Mouse (Mus musculus): ENCODE data around the gene Cdkl1. TPM values are rescaled to one million over a fixed set of nuclear protein-coding genes. Genes with fewer than 3 reads are reported as not detected.

Cdkl1 gene
- total and polyA plus RNA-seq, 3 experiments: 0.31 TPM; not detected in 2

DNA sequence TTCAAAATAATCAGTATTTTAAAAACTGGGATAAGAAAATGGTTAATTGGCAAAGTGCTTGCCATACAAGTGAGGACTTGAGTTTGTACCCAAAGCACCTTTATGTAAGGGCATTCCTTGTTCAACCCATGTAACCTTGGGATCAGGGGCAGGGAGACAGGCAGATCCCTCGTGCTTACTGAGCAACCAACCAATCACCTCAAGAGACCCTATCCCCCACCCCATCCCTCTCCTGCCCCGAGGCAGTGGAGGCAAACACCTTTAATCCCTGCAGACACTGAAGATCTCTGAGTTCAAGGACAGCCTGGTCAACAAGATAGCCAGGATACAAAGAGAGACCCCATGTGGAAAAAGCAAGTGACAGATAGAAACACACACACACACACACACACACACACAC is 67.7 kb downstream of the Cdkl1 start:
- no peak for TF ChIP-seq ZNF384 (IDR thresholded peaks at IDR 0.05; ENCODE audit: low read depth, low read length)
- TF ChIP-seq CHD1 (IDR thresholded peaks at IDR 0.05; ENCODE audit: low read depth, low read length): no peak
- no peak for TF ChIP-seq EP300 (IDR thresholded peaks at IDR 0.05; ENCODE audit: low read length)
- TF ChIP-seq NELFE (IDR thresholded peaks at IDR 0.05; ENCODE audit: low read depth, low read length): no peak
- no peak for TF ChIP-seq CHD2 (IDR thresholded peaks at IDR 0.05; ENCODE audit: low read length)
- no peak for TF ChIP-seq USF1 (IDR thresholded peaks at IDR 0.05; ENCODE audit: low read depth, low read length)
- no peak for TF ChIP-seq MAFK (IDR thresholded peaks at IDR 0.05; ENCODE audit: insufficient replicate concordance, low read length)
- no peak for TF ChIP-seq RCOR1 (conservative IDR thresholded peaks at IDR 0.05; ENCODE audit: low read depth, low read length)
- TF ChIP-seq NRF1 (IDR thresholded peaks at IDR 0.05; ENCODE audit: low read depth, low read length): no peak
- TF ChIP-seq TCF12 (IDR thresholded peaks at IDR 0.05; ENCODE audit: low read depth, low read length): no peak
- no peak for TF ChIP-seq BHLHE40 (IDR thresholded peaks at IDR 0.05; ENCODE audit: low read depth, low read length)
- TF ChIP-seq MYC (IDR thresholded peaks at IDR 0.05; ENCODE audit: low read depth, low read length): no peak
- no peak for TF ChIP-seq UBTF (IDR thresholded peaks at IDR 0.05; ENCODE audit: low read depth, low read length)
- no peak for TF ChIP-seq ZC3H11A (IDR thresholded peaks at IDR 0.05; ENCODE audit: low read depth, low read length)
- TF ChIP-seq SMC3 (IDR thresholded peaks at IDR 0.05; ENCODE audit: low read depth, low read length): no peak
- TF ChIP-seq ELF1 (IDR thresholded peaks at IDR 0.05; ENCODE audit: low read depth, low read length): no peak
- no peak for TF ChIP-seq USF2 (conservative IDR thresholded peaks at IDR 0.05; ENCODE audit: low read depth, low read length)
- H3K36me3 ChIP-seq (replicated peaks in 1 of 2; ENCODE audit: control insufficient read depth in 1 of 2, insufficient read depth in 1 of 2, low read length in 1 of 2): peaks cover 11 to 29% of the 10 kb centered on the region in 2 experiments
- DNase-seq (ENCODE audit: extremely low read depth): no peak
- no peaks in the 10 kb centered on the region; the same call in 1 of the 2 replicates for H3K79me2 ChIP-seq (replicated peaks; ENCODE audit: control insufficient read depth, extremely low read depth, insufficient read depth, poor library complexity, severe bottlenecking)
- no peaks in the 10 kb centered on the region for H3K27me3 ChIP-seq (replicated peaks)
- peaks cover 5% of the 10 kb centered on the region for H3K9me3 ChIP-seq (replicated peaks; ENCODE audit: low read length)
- peak overlapping the region in 1 of 3 experiments; percentile 82 for H3K4me3 ChIP-seq (replicated peaks in 1 of 3; ENCODE audit: low read depth in 2 of 3, low read length in 2 of 3, poor library complexity in 1 of 3)
- H3K4me1 ChIP-seq (ENCODE audit: control insufficient read depth in 1 of 2, insufficient read depth in 2 of 2): peaks cover 5 to 18% of the 10 kb centered on the region in 2 experiments; a peak in 3 of 4 replicates
- H3K27ac ChIP-seq (ENCODE audit: insufficient read depth, low read depth): no peak overlapping the region
- peak overlapping the region; percentile 85 for H3K4me2 ChIP-seq (ENCODE audit: insufficient read depth, low read depth, poor library complexity, severe bottlenecking)
- dilution Hi-C loops (cut with MboI; ENCODE audit: extremely low pct_ligation_motif_present, extremely low pct_unique_long_range_greater_than_20kb, low sequenced_read_pairs) (no loop called here), in situ Hi-C loops (cut with MboI; ENCODE audit: low pct_ligation_motif_present, low pct_unique_long_range_greater_than_20kb, low sequenced_read_pairs) (no loop called here)
- 0 out of 2 replicates have a peak overlapping the region, but pooled peaks have one; percentile 45 for H3K9ac ChIP-seq (ENCODE audit: insufficient read depth, low read depth)

DNA sequence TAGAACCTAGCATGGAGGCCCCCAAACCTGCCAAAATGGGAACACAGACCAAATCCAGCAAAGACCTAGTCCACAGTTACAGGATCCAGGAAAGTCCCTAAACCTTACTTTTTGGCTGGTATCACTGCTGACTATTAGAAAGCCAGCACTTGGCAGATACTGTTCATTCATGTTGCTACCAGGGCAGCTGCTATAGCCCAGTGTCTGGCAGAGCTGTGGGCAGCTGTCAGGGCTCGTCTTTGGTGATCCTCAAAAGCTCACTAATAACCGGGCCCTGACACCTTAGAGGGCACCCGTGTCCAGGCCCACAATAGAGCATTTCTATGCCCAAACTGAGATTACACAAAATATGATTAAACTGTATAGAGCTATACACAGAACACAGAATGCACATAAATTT is 68.2 kb downstream of the Cdkl1 start:
- in situ Hi-C loops (cut with MboI; ENCODE audit: low pct_ligation_motif_present, low pct_unique_long_range_greater_than_20kb, low sequenced_read_pairs): no loop called here
- Histone ChIP-seq H3K4me3 (replicated peaks in 1 of 3; ENCODE audit: low read depth in 2 of 3, low read length in 2 of 3, poor library complexity in 1 of 3) (no peak overlapping the region), H3K9ac (ENCODE audit: insufficient read depth, low read depth) (no peak overlapping the region), H3K27ac (ENCODE audit: insufficient read depth, low read depth) (no peak overlapping the region), H3K4me1 (ENCODE audit: control insufficient read depth in 1 of 2, insufficient read depth in 2 of 2) (peaks cover 5 to 18% of the 10 kb centered on the region in 2 experiments; a peak in 3 of 4 replicates), H3K9me3 (replicated peaks; ENCODE audit: low read length) (peaks cover 5% of the 10 kb centered on the region), H3K79me2 (replicated peaks; ENCODE audit: control insufficient read depth, extremely low read depth, insufficient read depth, poor library complexity, severe bottlenecking) (no peaks in the 10 kb centered on the region; the same call in 1 of the 2 replicates), H3K4me2 (ENCODE audit: insufficient read depth, low read depth, poor library complexity, severe bottlenecking) (no peak overlapping the region), H3K27me3 (replicated peaks) (no peaks in the 10 kb centered on the region), H3K36me3 (replicated peaks in 1 of 2; ENCODE audit: control insufficient read depth in 1 of 2, insufficient read depth in 1 of 2, low read length in 1 of 2) (peaks cover 15 to 27% of the 10 kb centered on the region in 2 experiments)
- DNase-seq (ENCODE audit: extremely low read depth): no peak
- no peak for TF ChIP-seq USF1 (IDR thresholded peaks at IDR 0.05; ENCODE audit: low read depth, low read length)
- TF ChIP-seq POLR2AphosphoS2 (IDR thresholded peaks at IDR 0.05; ENCODE audit: low read depth, low read length): no peak
- dilution Hi-C loops (cut with MboI; ENCODE audit: extremely low pct_ligation_motif_present, extremely low pct_unique_long_range_greater_than_20kb, low sequenced_read_pairs): no loop called here
